Mouse (Mus musculus): ENCODE measurements around the gene Rassf3. TPM values are rescaled to one million over a fixed set of nuclear protein-coding genes. Genes with fewer than 3 reads are reported as not detected.

The Rassf3 gene
- total RNA-seq (2021) = 10 to 100 TPM; 82.2 to 85.0 TPM

DNA sequence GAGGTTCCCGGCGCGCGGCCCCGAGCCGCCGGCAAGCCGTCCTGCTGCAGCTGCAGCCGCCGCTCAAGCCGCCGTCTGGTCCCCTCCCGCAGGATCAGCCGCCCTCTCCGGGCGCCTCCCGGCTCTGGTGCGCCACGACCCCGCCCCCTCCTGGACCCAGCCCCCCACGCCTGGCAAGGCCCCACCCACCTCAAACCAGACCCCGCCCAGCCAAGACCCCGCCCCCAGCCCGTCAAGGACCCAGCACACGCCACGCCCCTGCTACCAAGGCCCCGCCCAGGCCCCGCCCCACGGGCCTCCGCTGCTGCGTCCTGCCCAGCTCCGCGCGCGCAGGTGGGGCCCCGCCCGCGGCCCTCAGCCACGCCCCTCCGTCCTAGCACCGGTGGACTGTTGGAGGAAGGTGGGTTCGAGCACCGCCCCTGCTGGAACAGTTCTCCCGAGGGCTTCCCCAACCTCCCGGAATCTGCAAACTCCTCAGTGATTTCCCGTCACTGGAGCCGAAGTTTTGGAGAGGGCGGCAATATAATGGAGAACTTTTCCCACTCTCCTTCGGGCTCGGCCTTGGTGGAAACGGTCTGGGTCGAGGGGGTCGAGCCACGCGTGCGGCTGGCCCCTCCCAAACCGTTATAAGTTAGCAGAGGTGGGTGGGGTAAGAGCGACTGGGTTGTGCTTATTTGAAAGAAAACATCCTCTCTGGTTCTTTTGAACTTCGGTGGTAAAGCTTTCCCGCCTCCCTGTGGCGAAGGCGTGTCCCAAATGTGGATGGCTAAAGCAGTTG, at the start of gene Rassf3:
TSS of gene Rassf3 (minus strand) at position 158 of the 778 bp plus-strand sequence.
- peak; percentile 98 for DNase-seq

DNA sequence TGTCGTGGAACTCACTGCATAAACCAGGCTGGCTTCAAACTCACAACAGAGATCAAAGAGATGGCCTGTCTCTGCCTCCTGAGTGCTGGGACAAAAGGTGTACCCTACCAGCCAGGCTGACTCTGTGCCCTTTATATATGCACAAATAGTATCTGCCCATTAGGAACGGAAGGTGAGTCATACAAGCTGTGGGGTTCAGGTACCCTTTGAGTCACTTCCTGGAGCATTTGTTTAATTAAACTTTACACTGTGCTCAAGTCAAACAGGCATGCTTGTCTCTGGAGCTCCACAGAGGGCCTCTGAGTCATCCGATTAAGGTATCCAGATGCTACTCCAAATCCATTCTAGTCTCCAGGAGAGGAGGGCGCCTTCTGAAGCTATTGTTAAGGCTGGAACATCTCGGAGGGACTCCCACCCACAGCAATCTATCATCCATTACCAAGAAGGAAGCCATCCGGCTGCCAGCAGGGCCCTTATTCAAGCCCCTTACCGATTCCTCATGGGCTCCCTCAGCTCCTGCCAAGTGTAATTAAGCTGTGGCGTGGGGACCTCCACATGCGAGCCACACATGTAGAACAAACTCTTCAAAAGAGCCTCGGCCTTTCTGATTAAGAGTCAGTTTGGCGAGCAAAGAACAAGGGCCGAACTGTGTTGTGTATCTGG, 44.9 kb upstream of the Rassf3 start:
- no peak for DNase-seq

DNA sequence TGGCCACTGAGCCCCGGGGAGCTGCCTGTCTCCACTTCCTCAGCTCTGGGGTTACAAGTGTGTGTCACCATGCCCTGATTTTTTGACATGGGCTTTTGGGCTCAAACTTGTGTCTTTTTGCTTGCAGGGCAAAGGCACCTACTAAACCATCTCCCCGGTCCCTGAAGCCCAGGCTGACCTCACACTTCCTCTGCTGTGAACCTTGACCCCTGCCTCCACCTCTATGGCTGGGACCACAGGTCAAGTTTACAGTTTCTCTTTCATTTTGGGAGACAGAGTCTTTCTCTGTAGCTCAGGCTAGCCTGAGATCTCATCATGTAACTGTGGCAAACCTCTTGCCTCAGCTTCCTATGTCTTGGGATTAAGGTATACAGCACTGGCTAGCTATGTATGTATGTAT, 43.6 kb upstream of the Rassf3 start:
- no peak for DNase-seq

DNA sequence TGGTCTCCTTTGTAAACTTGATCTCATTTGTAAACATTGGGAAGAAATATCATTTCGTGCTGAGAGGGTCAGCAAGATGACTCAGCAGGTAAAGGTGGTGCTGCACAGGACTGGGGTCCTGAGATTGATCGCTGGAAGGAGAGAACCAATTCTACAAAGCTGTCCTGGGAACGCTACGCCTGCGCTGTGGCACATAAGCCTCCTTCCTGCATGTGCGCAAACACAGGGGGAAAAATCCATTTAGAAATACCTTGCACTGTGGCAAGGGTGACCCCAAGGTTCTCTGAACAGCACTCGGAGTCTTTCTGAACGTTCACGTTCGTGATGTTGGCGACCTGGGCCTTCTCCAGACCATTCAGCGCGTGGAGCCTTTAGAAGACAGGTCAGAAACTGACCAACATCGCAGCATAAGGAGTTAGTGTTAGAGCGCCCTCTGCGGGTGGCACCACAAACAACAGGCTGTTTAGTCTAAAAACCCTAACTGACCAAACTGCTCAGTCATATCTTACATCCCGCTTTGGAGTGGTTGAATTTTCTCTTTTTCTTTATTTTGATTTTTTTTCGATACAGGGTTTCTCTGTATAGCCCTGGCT, 40.0 kb upstream of the Rassf3 start:
- DNase-seq = peak; percentile 93

DNA sequence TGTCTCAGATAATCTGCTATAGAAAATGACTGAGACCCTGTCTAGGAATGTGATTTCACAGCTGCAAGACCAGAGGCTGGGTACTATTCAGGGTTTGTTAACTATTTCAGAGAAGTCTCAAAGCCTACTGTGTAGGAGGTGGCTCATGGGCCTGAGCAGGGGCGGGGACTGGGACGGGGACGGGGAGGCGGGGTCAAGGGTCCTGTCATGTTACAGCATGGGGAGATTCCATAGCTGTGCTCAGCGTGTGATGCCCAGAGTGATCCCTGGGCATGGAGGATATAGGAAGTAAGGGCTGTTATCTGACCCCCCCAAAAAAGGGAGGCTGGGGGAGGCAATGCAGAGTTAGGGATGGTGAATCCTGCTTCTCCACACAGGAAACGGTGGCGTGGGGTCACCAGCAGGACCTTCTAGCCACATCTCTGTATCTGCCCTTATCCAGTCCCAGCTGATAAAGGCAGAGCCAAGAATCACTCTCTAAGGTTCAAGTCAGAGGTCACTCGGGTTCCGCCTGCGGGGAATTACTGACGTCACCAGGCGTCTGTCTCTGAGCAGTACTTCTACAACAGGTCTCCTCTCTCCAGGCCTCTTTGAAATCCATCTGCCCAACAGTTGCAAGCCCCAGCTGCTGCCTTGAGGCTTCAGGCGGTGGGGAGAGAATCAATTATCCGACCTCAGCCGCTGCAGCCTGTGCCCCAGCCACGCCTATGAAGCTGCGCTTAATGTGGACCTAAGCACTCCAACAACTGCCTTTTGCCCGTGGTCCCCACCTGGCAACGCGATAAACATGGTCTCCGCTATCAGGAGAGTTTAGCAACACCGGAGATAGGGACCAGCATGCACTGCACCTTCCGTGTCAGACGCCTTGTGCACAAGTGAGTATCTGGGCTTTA, 33.9 kb upstream of the Rassf3 start:
- DNase-seq = no peak

DNA sequence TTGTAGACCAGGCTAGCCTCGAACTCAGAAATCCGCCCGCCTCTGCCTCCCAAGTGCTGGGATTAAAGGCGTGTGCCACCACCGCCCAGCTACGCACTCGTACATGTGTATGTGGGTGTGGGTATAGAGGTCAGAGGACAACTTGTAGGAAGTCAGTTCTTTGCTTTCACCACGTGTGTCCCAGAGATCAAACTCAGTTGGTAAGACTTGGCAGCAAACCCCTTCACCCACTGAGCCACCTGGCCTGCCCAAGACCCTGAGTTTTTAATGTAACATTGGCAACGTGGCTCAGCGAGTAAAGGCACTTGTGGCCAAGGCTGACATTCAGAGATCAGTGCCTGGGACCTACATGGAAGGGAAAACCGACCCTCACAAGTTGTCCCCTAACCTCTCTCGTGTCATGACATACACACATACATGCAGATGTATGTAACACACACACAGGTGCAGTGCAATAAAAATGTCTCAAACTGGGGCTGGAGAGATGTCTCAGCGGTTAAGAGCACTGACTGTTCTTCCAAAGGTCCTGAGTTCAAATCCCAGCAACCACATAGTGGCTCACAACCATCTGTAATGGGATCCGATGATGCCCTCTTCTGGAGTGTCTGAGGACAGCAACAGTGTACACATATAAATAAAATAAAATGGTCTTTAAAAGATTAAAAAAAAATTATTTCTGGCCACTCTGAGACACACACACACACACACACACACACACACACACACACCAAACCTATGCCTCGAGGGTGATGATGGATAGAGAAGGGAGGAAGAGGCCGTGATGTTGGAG, 31.8 kb upstream of the Rassf3 start:
- DNase-seq = no peak

DNA sequence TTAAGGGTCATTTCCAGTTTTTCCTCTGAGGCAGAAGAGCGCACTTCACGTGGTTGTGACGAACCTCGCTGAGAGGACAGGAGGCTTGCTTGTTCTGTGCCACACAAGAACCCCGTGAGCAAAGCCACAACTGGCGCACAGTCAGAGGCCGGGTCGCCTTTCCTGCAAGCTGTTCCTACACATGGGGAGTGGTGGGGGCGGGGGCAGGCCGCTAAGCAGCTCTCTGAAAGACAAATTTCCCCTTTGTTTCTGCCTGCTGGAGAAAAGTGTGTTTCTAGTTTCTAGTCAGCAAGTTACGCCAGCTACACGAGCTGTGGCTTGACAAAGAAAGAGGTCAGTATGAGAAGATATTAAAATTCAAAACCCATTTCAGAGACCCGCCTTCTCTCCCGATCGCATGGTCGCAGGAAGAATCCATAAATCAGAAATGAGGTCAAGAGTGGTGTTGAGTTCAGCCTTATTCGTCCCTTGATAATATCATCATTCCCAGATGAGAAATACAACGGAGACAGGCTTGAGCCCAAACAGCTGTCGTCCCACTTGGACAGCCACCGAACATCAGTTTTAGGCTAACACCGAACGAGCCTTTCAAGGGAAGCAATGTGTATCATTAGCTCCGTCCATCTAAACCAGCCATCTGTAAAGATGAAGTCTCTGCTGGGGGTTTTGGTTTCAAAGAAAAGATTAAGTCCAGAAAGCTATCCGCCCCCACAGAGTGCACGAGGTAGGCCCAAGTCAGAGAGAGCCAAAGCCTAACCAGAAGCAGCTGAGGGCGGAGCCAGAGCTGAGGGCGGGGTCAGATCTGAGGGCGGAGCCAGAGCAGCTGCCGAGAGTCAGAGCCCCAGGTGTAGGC, 30.8 kb upstream of the Rassf3 start:
- peak; percentile 68 for DNase-seq

DNA sequence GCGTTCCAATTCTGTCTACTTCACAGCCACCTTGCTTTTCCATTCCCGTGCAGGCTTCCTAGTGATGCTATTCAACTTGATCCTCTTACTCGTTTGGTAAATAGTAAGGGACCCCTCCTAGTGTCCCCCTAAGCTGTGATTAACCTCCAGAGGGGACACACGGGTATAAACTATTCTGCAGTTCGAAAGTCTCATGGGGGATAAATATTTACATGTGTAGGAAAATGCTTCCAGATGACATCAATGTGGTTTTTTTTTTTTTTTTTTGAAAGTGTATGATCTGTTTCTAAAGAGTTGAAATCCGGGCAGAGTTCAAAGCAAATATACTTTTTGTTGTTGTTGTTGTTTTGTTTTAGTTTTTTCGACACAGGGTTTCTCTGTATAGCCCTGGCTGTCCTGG, 29.8 kb upstream of the Rassf3 start:
- no peak for DNase-seq

DNA sequence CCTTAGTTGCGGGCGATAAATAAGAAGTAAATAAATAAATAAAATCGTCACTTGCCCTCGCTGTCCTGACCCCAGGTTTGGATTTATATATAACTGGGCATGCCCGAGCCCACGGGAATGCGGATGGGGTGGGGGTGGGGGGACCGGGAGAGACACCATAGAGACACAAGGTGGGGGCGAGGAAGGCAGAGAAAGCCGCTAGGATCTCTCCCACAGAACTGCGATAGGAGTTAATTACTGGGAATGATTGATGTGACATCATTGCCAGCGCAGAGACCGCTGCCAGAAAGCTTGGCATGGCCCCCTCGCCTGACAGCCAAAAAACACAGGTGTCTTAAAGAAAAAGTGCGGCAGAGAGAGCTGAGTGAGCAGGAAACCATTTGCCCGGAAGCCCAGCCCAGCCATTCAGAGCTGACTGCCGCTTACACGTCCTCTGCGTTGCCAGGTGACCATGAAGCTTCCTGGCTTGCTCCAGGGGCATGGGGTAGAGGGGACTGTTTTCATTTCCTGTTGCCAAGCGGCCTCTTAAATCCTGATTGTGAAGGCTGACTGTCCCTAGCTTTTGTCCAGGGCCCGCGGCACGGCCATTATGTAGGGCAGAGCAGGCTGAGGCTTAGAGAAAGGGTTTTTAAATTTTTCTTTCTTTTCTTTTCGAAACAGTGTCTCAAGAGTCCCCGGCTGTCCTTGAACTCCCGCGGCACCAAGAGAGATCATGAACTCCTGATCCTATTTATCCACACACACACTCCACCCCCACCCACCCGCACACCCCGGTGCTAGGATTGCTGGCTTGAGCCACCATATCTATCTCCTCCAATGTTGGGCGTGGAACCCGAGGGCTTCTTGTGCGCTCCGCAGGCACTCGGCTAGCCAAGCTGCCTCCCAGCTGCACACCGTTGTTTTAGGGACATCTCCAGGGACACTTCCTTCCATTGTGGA, 29.1 kb upstream of the Rassf3 start:
- DNase-seq = peak; percentile 80

DNA sequence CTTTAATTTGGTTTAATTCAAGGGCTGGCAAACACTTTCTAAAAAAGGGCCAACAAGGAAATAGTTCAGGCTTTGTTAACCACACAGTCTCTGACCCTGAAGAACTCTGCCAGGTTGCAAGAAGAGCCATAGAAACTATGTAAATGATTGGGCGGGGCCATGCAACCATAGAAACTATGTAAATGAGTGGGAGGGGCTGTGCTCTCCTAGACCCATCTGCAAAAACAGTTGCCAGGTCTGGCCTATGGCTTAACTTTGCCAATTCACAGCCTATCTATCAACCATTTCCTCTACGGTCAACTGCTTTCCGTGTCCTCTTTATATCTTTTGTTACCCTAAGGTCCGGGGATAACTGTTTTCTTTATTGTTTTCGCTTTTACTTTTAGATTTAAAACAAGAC, 25.0 kb upstream of the Rassf3 start:
- no peak for DNase-seq

DNA sequence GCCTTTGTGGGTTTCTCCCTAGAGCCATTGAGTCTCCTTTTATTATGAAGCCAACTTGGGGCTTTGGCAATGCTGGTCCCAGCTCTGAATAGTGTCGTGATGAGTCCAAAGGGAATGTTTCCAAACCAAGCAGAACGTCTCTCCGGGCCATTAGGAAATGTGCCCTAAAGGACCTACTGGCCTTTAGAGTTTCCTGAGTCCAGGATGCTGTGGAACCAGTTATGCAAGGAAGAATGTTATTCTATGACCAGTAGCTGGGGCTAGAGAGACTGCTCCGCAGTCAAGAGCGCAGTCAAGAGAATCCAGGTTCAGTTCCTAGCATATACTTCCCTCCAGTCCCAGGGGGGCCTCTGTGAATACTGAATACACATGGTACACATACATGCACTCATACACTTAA, 23.9 kb upstream of the Rassf3 start:
- DNase-seq = no peak

DNA sequence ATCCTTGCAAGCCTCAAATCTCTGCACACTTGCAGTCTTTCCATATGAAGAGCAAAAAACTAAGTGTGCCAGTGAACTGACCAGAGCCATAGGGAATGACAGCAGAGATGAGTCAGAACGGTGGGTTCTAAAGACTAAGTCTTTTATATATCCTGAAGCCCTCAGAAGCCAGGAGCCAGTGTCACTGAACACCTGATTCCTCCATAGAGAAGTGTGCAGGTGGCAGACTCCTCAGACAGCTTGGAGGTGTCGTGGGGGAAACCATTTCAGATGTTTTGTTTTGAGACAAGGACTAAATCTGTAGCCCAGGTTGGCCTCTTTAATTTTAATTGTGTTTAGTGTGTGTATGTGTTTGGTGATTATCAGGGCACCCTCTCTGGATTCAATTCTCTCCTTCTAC, 22.9 kb upstream of the Rassf3 start:
- DNase-seq = no peak

DNA sequence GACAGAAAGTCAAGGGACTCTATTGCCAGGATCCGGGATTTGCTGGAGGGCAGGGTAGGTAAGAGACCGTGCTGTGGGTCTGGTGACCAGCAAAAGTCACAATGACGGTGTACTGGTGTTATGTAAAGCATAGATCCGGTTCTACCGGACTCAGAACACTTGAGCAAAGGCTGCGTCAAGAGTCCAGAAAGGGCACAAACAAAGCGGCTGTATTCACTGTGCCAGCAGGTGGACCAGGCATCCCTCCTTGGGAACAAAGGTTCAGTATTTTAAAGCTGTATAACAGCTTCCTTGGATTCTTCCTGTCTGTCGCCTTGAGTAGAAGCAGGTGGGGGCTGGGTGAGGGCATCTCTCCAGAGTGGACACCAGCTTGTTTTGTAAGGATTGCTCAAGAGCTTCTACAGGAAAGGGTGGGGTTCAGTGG, 22.3 kb upstream of the Rassf3 start:
- DNase-seq = peak; percentile 43

DNA sequence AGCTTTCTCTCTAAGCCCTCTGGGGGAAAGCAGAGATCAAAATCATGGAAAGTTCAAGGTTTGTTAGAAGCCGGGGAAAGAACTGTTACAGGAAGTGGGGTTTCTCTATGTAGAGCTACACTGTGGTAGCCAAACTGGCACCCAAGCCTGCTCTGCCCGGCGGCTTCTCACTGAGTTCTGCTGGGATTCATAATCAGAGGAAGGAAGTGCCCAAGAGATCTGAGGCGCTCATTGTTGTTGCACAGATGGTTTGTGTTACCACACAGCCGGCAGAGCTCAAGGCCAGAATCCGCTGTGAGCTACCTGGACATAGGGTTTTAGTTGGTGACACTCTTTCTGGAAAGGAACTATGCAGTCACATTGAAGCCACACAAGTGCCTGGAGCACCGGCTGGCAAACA, 21.8 kb upstream of the Rassf3 start:
- DNase-seq = no peak

DNA sequence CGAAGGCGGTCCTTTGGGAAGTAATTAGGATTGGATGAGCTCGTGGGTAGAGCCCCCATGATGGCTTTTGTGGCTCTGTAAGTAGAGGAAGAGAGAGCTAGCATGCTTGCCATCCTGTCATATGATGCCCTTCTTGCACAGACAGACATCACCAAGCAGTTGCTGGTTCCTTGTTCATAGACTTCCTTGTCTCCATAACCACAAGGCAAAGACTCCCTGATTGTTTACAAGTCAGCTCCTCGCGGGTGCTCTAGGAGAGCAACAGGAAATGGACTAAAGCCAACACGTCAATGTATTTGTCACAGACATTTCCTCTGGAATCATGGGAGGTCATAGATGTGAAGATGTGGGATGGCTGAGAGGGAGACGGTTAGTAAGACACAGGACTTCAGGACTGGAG, 20.5 kb upstream of the Rassf3 start:
- no peak for DNase-seq

DNA sequence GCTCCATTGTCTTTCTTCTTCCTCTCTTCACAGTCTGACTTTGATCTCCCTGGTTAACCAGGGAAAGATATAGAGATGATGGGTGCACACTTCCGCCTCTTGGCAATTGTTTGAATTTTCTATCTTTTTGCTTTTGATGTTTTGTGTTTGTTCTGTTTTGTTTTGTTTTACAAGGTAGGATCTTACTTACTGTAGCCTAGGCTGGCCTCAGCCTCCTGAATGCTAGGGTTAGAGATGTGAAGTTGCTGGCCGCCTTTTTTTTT, 17.9 kb upstream of the Rassf3 start:
- no peak for DNase-seq

DNA sequence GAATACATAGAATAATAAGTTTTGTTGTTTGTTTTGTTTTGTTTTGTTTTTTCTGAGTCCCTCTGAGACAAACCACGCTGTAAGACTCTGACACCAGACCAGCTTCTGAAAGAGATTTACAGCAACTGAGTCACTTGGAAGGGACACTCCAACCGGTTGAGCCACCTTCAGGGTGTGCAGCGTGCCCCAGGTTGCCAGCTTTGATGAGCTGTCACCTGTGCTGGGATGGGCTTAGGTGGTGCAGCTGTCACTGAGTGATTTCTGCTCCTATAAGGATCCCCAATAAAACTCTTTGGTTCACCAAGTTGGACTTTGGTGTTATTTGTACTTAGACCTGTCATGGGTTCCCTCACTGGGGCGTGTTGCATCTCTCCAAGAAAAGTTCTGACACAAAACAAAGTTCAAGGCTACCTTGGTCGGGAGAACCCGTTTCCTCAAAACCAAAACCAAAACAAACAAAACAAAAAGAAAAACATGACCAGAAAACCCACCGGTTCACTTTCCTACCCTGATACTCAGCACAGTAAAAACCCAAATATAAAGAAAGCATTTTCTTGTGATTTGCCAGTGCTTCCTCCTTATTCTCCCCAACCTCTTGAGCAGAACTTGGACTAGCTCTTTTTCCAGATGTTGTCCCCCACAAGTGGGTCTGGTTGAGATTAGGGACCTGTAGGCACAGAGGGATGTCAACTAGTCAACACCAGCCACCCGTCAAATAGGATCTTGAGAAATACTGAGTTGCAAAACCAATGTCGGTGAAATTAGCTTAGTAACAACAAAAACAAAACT, 17.4 kb upstream of the Rassf3 start:
- no peak for DNase-seq

DNA sequence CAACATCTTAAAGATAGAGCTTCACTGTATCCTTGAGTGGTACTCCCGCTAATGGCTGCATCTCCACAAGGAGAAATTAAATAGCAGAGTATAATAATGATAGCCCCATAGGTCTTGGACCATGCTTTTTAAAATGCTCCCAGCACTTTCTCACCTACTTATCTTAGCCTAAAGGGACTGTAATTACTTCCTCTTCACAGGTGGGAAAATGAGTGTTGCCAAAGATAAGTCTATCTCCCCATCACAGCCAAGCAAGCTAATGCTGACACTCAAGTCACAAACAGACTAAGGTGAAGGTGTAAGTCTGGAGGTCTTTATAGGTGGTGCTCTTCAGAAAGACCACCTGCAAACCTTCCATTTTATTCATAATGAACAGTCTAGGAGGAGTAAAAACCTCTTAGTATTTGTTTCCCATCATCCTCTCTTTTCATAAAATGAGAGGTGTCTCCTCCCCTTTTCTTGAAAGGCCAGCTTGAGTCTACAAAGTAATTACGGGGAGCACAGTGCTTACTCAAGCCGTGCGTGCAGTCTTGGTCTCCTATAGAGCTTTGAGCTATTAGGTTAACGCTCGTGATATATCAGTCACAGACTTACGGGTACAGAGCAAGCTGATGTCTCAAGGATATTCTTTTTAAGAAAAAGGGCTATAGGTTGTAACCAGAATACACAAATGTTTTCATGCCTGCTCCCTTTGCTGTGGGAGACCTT, 16.6 kb upstream of the Rassf3 start:
- no peak for DNase-seq

DNA sequence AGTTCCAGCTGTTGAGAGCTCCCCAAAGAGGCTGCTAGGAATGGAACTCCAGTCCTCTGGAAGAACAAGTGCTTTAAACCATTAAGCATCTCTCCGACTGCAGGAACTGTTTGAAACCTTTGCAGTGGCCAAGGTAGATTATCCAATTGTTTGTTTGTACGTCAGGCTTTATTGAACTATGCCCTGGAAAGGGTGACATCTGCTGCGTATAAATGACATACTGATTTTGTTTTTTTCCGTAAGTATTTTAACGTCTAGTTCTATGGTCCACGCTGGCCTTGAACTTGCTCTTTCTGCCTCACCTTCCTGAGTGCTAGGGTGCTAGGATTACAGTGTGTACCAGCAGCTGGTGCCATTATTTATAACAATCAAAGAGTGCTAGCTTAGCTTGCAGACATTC, 13.8 kb upstream of the Rassf3 start:
- DNase-seq = no peak
